Comparison of ENCODE assay signal across 8 mouse cellular contexts in genomic region chr13:85639376-85640229, GRCm38 (mm10).
A peak's percentile ranks its signal among the peaks of the same experiment; 100 is the strongest.
DNase-seq lines count a peak whose midpoint lies in the region; ATAC-seq lines count a peak whose summit lies in the region.

No protein-coding gene starts in this region.

- no peak overlapping the region for H3K27ac ChIP-seq in neural tube, embryonic 15.5 days (replicated peaks)

- 29% methylated on average over 8 of the region's 8 CpGs for WGBS in neural tube, embryonic 15.5 days

- H3K27me3 ChIP-seq in neural tube, embryonic 15.5 days (replicated peaks): no peaks in the 10 kb centered on the region

- H3K4me2 ChIP-seq in neural tube, embryonic 15.5 days: peak overlapping the region; percentile 29; the same call in 1 of the 2 replicates

- peak; percentile 59; the same call in 1 of the 2 replicates for ATAC-seq in neural tube, embryonic 15.5 days (ENCODE audit: low FRiP score)

- H3K4me3 ChIP-seq in neural tube, embryonic 15.5 days (replicated peaks): no peak overlapping the region

- peak; percentile 28 to 63 for DNase-seq in cerebellum, postnatal 10 days
- DNase-seq in cerebellum, postnatal 25 days: no peak
- DNase-seq in lung, postnatal 10 days: peak; percentile 7
- no peak for DNase-seq in lung, postnatal 4 days
- DNase-seq in forelimb bud, embryonic 11.5 days (ENCODE audit: low read depth, low spot score): peak; percentile 52
- DNase-seq in urinary bladder, adult 2 months (ENCODE audit: low spot score): no peak
- no peak for DNase-seq in thymus, postnatal 25 days

- no peak overlapping the region for H3K9ac ChIP-seq in neural tube, embryonic 15.5 days (replicated peaks)

- H3K4me1 ChIP-seq in neural tube, embryonic 15.5 days: no peaks in the 10 kb centered on the region

- H3K9me3 ChIP-seq in neural tube, embryonic 15.5 days (replicated peaks): no peaks in the 10 kb centered on the region

- no peaks in the 10 kb centered on the region for H3K36me3 ChIP-seq in neural tube, embryonic 15.5 days

Comparison
In these comparisons a context has a peak if more than half of its experiments do, and no peak if none do; other contexts are left out.
1. DNase-seq: peak in cerebellum, postnatal 10 days (2 of 2), lung, postnatal 10 days (single experiment) and forelimb bud, embryonic 11.5 days (single experiment); none in cerebellum, postnatal 25 days (0 of 2), lung, postnatal 4 days (0 of 2), urinary bladder, adult 2 months (single experiment) and thymus, postnatal 25 days (single experiment).